Mouse (Mus musculus) brain, embryonic 14.5 days (tissue): Measurements from ENCODE around the gene Gcnt3.

Experiments
- CTCF ChIP-seq: fragments of 200-500 bp; IDR thresholded peaks from 2 replicates; pipeline ENCODE4 v1.5.1; 2012; ENCODE audit warnings: inconsistent platforms, mild to moderate bottlenecking, moderate library complexity, borderline replicate concordance; ENCODE audit not compliant: insufficient read depth, insufficient read length; ENCODE audit errors: extremely low read depth
- POLR2A ChIP-seq: fragments of 200-500 bp; IDR thresholded peaks from 2 replicates; pipeline ENCODE4 v1.6.1; 2012; ENCODE audit warnings: mild to moderate bottlenecking, inconsistent platforms, borderline replicate concordance; ENCODE audit not compliant: poor library complexity, insufficient read depth, insufficient read length, severe bottlenecking; ENCODE audit errors: extremely low read depth

DNA sequence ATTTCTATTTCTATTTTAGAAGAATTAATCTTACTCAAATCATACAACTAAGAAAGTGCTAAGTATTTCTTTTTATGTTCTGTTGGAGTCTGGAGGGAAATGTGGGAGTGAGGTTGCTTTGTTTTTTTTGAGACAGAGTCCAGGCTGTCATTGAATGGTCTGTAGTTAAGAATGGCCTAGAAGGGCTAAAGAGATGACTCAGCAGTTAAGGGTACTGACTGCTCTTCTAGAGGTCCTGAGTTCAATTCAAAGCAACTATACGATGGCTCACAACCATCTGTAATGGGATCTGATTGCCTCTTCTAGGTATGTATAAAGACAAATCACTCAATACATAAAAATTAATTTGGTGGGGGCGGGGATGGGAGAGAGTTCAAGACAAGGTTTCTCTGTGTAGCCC, 22.3 kb downstream of the Gcnt3 start:
- TF ChIP-seq POLR2A, result no peak
- no peak for TF ChIP-seq CTCF
